Mouse (Mus musculus): ENCODE results near the gene Gm21985.

Gm21985 gene

GRCm38 (mm10) chr2:112266242-112266592 lies at the start of gene Gm21985:
Gm21985 (plus strand) TSS chr2:112266314.
- DNase-seq (ENCODE audit: low spot score): peak; percentile 62

- DNase-seq (ENCODE audit: low spot score): no peak
These were observed 48.5 kb upstream of the Gm21985 start for GRCm38 (mm10) chr2:112217614-112218013.

DNA sequence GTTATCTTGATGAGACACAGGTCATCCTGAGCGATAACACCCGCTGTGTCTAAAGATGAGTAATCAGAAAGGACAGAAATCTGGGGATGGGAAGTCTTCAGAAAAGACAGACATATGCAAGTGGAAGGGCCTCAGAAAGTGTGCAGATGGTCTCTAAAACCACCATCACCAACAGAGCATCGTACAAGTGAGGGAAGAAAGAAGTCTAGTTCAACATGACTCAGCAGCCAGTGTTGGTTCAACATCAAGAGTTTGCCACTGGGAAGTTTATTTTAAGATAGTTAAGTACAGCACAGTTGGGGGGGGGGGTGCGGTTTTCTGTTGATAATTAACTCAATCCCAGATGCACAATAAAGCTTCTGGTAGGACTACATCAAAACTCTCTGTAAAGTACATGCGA lies 45.2 kb upstream of the Gm21985 start:
- no peak for DNase-seq (ENCODE audit: low spot score)

- DNase-seq (ENCODE audit: low spot score): no peak
These were observed 43.5 kb upstream of the Gm21985 start for GRCm38 (mm10) chr2:112222607-112223006.

- no peak for DNase-seq (ENCODE audit: low spot score)
These were observed 41.8 kb upstream of the Gm21985 start for GRCm38 (mm10) chr2:112224356-112224755.

DNA sequence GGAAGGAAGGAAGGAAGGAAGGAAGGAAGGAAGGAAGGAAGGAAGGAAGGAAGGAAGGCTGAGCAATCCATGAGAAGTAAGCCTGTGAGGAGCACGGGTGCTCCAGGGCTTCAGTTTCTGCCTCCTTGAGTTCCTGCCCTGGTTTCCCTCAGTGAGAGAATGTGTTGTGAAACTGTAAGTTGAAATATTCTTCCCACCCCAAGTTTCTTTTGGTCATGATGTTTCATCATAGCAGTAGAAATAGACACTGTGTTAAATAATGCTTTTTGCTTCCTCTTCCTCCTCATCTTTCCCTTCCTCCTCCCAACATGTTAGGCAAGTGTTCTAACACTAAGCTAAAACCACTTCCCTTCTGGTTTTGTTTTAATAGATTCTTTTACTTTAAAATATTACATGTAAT lies 33.5 kb upstream of the Gm21985 start:
- no peak for DNase-seq (ENCODE audit: low spot score)

DNA sequence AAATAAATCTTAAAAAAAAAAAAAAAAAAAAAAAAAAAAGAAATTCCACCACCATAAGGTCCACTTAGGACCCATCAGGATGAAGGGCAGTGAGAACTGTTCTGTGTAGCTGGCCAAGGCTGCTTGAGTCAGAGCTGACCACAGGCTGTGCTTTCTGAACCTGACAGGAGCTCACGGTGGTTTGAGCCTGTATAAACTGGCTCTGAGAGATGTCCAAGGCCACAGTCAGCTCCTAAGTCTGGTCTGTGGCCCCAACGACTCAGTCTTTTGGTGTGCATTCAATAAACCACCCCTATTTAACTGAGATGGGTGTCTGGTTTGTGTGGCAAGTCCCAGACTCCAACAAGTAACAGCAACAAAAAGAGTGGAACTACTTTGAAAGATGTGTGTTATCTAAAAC lies 29.5 kb upstream of the Gm21985 start:
- DNase-seq (ENCODE audit: low spot score): no peak

DNA sequence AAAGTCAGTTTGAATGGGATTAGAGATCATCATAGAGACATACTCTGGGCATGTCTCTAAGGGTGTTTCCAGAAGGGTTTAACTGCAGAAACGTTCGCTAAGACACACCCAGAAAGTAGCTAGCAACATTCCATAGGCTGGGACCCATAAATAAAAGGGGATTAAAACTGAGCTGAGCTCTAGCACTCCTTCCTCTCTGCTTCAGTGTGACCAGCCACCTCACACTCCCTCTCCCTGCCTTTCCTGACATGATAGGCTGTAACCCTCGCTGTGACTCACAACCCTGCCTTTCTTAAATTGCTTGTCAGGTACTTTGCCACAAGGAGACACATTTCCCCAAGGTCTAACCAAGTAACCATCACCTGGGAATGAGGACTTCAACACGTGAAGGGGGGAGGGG lies 28.1 kb upstream of the Gm21985 start:
- no peak for DNase-seq (ENCODE audit: low spot score)

- DNase-seq (ENCODE audit: low spot score): peak; percentile 92
These were observed 26.7 kb upstream of the Gm21985 start, which contains the start of gene Lpcat4 for GRCm38 (mm10) chr2:112239212-112239934. Lpcat4 (plus strand) TSS chr2:112239468.

- DNase-seq (ENCODE audit: low spot score): peak; percentile 65
These were observed 26.0 kb upstream of the Gm21985 start for GRCm38 (mm10) chr2:112239935-112240721.

DNA sequence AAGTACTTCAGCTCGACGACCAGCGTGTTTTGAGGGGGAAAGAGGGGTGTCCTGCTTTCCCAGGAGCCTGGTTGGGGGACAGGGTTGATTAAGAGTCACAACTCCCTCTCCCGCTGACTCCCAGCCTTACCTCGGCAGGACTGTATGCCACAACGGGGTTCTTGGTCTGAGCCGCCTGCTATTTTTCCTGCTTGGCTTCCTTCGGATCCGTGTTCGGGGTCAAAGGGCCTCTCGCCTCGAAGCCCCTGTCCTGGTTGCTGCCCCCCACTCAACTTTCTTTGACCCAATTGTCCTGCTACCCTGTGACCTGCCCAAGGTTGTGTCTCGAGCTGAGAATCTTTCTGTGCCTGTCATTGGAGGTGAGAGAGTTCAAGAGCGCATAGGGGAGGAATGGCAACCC lies 24.3 kb upstream of the Gm21985 start:
- DNase-seq (ENCODE audit: low spot score): no peak

DNA sequence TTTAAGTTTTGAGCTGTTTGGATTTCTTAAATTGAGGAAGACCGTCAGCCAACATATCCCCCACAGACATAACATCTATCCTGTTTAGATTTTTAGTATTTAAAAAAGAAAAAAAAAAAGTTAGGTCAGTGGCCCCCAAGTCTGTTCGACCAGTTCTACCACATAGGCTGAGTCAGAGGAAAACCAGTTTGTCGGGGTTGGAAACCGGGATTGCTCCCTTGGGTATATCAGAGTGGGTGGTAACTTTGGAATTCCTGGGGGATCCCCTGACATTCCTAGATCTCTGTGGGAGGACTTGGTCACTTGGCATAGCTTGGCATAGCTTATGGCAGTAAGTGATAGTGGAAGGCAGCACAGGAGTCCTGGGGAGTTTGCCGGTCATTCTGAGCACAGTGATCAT lies 20.8 kb upstream of the Gm21985 start:
- DNase-seq (ENCODE audit: low spot score): no peak

GRCm38 (mm10) chr2:112246193-112246592 lies 19.9 kb upstream of the Gm21985 start:
- no peak for DNase-seq (ENCODE audit: low spot score)

DNA sequence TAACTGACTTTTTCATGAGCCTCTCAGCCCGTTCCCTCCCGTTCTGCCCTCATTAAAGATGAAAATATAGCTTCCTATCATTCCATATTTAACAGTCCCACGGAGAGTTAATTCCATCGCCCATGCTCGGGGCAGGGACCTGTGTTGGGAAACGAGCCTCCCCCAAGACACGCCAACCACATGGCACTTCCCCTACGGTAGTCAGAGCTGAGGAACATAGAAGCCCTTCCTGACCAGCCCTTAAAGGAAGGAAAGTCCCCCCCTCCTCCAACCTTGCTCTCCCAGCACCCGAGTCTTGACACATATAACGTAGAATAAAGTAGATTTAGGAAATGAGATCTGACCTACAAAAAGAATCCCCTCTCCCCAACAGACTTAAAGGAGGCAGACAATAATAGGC lies 18.8 kb upstream of the Gm21985 start:
- DNase-seq (ENCODE audit: low spot score): no peak

DNA sequence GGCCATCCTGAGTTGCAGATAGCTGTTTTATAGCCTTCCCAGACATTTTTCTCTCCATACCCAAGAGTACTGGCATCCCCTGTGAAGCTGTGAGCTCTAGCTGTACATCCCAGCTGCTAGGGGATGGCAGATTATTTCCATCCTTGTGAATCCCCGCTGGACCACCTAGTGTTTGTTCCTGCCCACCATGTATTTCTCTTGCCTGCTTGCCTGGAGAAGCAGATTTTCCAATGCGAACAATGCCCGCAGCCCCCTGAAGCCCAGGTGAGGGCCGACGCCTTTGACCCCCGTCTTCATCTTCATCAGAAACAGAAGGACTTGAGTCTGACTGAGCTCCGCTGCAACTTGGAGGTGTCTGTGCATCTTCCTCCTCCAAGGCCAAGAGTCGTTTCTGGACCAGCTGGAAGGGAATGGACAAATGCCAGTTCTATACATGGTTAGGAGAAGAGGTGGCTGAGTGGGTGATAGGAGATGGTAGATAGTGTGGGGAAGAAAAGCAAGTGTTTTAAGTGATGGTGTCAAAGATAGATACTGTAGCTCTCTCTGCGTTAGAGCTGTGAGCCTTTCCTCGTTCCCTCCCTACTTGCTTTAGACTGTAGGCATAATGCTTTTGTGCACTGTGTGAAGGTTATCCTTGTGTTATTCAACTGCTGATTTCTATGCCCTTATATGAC lies 16.2 kb upstream of the Gm21985 start:
- no peak for DNase-seq (ENCODE audit: low spot score)

GRCm38 (mm10) chr2:112254675-112255515 lies 11.2 kb upstream of the Gm21985 start:
- no peak for DNase-seq (ENCODE audit: low spot score)

DNA sequence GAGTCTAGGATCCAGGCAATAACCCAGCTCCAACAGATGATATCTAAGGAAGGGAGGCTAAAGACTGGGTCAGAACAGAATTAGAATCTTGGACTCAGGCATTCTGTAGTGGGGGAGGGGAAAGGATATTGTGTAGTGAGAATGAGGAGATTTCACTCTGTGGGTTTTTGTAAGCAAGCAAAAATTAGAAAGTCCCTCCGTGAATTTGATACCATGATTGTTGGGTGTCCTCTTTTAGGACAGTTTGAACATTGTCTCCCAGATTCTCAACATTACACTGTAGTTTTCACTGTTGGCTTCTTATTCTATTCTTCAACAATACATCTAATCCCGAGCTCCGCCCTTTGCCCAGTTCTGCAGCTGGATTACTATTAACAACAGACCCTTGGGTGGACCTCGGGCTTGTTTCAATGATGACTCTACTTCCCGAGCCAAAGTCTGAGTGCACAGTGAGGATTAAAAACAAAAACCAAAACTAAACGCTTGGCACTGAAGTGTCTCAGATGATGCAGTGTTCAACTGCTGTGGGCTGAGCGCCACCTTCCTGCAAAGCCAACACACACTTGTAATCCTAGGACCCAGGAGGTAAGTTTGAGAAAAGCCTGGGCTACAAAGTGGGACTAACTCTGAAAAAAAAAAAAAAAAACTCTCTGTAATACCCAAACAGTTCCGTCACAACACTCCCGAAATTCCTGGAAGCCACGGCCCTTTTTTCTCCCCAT lies 6.7 kb upstream of the Gm21985 start, which contains the start of gene Nutm1:
Nutm1 (minus strand) TSS at position 51 of the 722 bp plus-strand sequence.
- no peak for DNase-seq (ENCODE audit: low spot score)

DNA sequence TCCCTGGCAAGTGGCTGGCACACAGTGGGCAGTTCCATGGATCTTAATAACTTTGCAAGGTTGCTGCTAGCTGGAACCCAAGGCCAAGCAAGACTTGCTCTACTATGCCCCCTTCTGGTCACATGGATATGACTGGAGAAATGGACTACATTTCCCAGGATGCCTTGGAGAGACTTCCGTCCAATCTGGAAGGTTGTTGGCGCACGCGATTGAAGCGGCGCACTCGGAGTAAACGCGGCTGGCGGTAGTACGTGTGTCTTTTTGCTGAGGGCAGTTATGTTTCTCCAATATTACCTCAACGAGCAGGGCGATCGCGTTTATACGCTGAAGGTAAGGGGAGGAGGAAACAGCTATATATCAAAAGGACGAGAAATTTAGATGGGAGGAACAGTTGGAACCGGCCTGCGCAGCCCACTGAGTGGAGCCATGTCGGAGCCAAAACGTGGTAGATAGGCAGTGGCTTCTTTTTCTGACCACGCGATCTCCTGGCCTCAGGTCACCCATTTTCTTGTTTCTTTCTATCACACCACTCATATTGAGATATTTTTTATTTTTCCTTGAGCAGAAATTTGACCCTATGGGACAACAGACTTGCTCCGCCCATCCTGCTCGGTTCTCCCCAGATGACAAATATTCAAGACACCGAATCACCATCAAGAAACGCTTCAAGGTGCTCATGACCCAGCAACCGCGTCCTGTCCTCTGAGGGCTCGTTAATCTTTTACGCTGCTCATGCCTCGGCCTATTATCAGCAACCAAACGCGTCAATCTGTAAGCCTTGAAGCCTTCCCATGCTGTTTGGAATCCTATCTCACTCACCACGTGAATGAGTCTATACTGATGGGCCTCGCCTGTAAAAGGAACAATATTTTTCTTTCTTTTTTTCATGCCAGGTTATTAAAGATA lies 4.1 kb upstream of the Gm21985 start, which contains the start of gene Nop10:
Nop10 (plus strand) TSS at position 179 of the 906 bp plus-strand sequence.
- DNase-seq (ENCODE audit: low spot score): peak; percentile 98

DNA sequence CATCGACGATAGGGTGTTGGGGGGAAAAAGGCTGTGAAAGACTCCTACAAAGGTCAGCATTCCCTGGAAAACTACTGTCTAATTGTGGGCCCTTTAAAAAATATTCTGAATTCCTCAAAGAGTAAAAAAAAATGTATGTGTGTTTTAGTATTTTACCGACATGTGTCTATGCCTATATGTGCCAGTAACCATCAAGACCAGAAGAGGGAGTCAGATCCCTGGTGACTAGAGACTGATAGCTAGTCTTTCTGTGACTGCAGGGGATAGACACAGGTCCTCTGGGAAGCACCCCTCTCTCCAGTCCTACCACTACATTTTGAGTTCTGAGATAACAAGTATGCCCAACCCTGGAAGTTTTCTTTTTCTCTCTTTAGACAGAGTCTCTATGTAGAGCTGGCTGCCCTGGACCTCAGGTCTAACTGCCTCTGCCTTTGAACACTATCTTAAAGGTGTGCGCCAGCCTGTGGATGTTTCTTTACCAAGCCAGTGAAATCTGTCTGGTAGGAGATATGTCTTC lies 3.3 kb upstream of the Gm21985 start:
- peak; percentile 33 for DNase-seq (ENCODE audit: low spot score)

- DNase-seq (ENCODE audit: low spot score): no peak
These were observed 1.8 kb upstream of the Gm21985 start for GRCm38 (mm10) chr2:112264364-112264763.
